Mouse (Mus musculus) thymus, postnatal 4 days (tissue): ENCODE data around the gene Fndc8.

Experiments used
- DNase-seq: peaks from one replicate; pipeline ENCODE4 v3.0.0; 2021

Fndc8 gene

DNA sequence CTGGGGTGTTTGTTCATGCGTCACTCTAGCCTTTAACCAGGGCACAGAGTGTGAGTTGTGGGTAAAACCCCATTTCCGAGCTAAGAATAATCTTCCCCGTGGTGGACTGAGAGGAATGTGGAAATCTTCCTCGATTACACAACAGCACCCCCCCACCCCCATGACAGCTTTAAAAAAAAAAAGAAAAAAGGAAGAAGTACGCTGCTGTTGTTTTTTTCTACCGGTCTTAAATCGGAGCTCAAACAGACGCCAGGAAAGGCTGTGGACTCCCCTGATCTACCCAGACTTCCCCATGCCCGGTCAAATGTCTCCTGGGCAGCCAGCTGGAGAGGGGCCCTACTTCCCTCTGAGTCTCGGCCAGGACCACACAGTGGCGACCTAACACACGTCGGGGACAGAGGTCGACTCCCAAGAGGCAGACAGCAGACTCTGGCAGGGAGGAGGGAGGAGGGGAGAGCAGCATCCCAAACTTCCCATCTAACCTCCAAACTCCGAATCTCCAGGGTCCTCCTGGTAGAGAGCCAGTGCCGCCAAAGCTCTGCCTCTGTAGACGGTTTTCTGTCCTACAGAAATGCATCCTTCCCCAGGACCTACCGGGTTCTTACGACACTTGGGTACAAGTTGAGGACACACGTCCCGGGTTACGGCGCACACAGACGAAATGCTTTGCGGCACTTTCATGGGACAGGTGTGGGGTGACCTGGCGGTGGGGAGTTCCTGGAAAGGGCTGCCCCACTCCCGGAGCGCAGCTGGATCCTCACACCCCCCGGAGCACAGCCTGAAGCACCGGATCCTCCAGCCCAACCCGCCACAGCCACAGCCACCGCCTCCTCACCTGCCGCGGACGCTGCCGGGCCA lies 21.5 kb upstream of the Fndc8 start:
- no peak for DNase-seq

DNA sequence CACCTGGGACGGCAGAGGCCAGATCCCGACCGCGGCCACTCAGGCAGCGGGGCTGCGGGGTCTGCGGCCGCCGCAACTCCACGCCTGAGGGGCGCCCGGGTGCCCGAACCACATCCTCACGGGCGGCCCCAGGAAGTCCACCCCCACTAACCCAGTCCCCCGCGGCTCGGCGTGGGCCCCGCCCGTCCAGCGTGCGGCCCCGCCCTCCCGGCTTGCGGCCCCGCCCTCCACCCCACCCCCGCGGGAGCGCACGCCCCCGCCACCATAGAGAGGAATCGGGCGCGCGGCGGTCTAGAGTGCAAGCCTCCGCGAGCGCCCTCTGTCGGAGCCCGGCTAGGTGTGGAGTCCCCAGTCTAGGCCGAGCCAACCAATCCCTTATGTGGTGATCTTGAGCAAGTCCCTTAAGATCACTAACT lies 20.9 kb upstream of the Fndc8 start, which contains the start of gene Rffl:
TSS of gene Rffl (minus strand) at position 180 of the 416 bp plus-strand sequence.
- peak; percentile 100 for DNase-seq

DNA sequence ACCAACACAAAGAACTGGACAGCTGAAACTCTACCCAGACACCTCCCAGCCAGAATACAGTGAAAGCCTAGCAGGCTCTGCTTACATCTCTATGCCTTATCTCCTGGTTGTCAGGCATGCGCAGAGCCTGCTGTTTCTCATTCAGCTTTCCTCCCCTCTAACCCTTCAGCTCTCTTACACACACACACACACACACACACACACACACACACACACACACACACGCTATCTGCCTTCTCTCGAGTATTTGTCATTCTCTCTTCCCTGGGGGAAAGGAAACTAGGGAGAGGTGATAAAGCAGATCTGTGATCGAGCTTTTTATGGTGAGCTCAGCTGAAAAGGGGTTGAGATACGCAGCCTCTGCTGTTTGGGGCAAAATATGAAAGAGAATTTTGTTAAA lies 17.0 kb upstream of the Fndc8 start:
- no peak for DNase-seq

DNA sequence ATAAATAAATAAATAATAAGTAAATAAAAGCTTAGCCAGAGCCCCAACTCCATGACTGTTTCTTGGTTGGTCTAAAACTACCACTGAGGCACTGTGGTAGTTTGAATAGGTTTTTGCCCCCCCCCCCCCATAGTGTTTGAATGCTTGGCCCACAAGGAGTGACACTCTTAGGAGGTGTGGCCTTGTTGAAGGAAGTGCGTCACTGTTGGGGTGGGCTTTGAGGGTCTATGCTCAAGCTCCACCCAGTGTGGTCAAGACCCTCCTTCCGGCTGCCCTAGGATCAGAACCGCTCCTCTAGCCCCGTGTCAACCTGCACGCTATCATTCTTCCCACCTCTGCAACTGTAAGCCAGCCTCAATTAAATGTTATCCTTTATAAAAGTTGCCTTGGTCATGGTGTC lies 16.3 kb upstream of the Fndc8 start:
- no peak for DNase-seq

DNA sequence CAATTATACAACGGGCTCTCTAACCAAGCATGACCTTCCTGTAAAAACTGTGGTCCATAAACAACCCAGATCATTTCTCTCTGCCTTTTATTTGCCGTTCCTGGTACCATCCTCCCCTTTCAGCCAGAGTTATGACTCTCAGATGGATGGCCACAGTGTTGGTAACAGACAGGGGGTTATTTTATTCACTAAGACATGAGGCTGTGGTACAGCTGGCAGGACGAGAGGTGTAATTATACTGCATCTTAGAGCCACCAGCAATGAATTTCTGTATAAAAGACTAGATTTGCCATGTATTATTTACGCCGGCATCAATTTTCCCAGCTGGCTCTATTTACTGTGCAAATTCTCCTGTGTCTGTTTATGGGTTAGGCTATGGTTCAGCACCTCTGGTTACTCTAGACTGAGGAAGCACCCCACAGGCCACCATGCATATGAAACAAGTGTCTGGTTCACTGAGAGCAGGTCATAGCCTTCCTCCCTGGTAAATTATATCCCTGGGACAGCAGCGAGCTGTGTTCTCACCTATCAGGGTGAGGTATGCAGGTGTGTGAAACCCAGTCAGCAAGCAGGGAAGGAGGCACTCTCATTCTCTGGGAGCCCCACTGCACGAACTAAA lies 14.1 kb upstream of the Fndc8 start:
- no peak for DNase-seq

DNA sequence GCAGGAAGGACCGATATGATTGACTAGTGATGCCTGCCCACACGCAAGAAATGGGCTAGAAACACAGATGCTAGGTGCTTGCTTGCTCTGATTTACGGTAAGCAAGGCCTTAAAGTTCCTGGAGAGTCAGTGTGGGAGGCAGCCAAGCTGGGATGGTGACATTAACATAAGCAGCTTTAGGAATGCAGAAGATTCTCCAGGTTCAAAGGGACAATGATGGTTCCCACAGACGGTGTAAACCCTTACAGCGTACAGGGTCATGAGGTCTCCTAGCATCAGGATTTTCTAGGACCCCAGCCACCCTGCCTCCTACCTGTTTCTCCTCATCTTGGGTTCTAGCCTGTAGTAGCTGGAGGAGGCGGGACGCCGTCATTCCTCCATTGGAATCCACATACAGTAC lies 8.7 kb upstream of the Fndc8 start:
- DNase-seq, result no peak

DNA sequence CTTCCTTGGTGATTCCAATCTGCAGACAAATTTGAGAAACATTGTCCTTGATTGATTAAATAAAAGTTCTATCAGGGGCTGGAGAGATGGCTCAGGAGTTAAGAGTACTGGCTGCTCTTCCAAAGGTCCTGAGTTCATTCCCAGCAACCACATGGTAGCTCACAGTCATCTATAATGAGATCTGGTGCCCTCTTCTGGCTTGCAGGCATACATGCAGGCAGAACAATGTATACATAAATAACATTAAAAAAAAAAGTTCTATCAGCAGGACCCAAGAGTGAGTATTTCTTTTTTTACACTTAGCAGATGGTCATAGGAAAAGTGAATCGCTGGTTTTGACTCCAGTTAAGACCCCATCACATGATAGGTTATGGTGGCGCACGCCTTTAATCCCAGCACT lies 5.4 kb upstream of the Fndc8 start:
- DNase-seq, result no peak

DNA sequence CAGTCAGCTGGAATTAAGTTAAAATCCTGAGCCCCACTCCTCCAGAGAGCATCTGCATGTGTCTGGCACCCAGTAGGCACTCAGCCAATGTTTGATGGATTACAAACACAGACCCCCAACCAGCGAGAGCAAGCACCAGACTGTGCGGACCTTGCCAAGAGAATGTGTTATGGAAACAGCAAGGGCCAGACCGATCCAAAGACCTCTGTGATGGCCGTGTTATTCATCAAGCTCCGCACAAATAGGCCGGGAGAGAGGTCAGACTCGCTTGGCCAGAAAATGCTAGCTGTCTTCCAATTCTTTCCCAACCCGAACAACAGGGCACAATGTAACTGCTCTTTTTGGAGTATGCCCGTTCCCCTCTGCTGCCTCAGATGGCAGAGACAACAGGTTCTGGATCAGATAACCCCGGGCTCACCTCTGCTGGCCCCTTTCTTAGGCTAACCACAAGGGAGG lies 3.4 kb upstream of the Fndc8 start:
- DNase-seq, result no peak

DNA sequence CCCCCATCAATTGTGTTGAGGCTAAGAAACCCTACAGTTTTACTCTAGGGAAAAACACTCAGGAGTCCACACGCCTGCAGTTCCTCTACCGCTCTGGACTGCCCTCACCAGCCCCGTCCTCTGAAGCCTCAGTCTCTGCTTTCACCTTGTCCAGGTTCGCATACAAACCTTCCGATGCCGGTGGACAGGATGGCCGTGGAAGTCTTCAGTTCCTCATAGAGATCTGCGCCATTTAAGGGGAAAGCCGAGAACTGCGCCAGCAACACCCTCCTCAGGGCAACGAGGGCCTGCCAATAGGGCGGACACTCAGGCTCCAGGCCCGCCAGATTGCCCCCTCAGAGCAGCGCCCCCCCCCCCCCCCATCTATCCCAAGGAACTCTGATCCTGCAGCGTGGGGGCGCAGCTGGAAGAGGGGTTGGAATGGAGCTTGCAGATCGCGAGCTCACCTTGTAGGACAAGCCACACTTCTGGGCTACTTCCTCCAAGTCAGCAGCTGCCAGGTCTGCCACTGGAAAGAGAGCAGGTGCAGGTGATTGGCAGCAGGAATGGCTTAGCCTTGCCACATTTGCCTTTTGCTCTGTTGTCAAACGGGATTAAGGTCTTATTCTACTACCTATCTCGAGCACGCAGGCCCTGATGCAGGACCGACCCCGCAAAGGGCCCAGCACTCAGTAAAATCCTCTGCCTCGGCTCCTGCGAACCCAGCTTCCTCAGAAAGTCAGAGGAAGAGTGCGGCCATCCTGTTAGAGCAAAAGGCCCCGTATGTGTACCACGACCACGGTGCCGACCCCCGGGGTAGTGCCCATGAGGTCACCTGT lies 2.2 kb upstream of the Fndc8 start:
- peak; percentile 64 for DNase-seq

DNA sequence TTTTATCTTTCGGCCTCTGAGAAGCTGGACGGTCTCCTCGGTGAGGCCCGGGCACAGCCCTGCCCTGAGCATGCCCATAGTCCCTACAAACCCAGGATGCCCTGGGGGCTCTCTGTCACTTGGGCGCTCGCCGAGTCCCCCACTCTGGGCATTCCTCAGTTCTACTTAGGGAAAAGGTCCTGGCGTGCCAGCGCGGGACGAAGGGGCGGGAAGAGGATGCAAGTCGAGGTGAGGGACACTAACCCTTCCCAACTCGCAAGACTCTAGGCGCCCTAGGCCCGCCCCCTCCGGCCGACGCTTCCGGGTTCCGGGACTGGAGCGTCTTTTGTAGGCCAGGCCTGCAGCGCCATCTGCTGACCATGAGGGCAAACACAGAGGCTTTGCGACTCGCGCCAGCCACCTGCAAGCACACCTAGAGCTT lies 1.6 kb upstream of the Fndc8 start, which contains the start of gene Rad51d:
TSS of gene Rad51d (minus strand) at position 273 of the 421 bp plus-strand sequence.
- DNase-seq, result peak; percentile 98

DNA sequence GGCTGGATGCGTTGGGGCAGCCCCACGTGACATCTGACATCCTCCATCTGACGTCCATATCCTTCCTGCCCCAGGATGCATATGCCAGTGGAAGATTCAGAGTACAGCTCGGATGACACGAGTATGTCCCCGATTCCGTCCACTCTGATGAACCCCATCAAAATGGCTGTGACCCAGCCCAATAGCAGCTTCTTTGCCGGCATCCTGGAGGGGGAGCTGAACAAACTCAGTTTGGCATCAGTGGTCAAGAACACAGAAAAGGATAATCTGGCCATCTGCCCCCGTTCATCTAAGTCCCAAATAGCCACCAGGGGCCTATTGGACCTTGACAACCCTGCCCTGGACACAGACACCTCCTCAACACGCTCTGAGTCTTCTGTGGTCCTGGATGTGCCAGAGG lies 5.6 kb downstream of the Fndc8 start:
- DNase-seq, result no peak

DNA sequence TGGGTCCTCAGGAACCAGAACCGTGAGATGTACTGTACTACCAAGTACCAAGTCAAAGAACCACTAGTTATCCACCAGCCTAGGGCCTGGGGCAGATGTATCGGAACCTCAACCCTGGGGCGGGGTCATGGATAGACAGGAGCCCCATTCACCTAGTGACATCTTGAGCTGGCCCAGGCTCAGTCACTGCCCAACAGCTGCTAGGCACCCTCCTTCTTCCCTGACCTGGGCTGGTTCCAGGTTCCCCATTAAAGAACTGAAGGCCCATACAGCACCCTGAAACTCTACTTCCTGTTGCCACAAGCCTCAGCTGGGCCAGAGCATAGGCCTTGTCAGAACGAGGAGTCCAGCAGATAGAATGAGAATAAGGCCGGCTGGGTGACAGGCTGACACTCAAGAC lies 7.8 kb downstream of the Fndc8 start:
- DNase-seq, result no peak

DNA sequence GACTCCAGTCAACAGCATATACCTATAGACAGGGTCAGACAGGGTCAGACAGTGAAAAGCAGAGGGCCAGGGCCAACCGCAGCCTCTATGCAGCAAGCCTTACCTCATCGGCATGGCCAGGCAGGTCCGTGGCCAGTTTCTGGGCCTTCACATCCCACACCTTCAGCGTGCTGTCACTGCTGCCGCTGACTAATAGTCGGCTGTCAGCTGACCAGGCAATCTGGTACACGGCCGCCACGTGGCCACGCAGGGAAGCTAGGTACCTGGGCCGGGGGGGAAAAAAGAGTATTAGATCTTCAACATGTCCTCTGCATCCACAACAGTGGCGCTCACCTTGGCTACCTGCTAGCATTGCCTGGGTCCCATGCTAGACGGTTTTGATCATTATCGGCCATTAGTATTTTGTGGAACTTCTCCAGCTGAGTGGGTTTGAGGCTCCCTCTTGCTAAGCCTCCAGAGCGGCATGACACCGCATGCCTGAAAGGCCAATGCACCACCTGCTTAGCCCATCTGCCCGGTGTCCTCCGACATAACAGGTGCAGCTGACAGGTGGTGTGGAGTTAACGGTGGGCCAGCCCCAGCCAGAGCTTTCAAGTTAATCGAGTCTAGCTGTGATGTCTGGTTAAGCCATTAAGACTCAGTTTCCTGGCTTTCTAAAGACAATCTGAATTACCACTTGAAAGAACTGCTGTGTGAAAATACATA lies 9.8 kb downstream of the Fndc8 start:
- DNase-seq, result no peak

DNA sequence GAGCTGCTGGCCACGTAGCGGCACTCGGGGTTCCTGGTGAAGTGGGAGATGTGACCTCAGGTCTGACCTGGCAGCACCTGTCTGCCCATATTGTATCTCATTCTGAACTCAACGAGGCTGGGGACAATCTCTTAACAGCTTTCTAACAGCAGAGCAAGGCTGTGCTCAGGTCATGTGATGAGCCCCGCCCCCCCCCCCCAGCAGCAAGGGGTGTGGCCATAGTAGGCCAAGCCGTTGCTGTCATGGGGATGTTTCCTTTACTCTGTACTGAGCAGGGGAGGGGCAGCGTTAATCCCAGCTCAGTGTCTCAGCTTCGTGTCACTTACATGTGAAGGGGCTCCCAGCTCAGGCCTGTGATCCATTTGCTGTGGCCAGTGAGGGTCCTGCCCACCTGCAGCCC lies 13.0 kb downstream of the Fndc8 start:
- DNase-seq, result no peak

DNA sequence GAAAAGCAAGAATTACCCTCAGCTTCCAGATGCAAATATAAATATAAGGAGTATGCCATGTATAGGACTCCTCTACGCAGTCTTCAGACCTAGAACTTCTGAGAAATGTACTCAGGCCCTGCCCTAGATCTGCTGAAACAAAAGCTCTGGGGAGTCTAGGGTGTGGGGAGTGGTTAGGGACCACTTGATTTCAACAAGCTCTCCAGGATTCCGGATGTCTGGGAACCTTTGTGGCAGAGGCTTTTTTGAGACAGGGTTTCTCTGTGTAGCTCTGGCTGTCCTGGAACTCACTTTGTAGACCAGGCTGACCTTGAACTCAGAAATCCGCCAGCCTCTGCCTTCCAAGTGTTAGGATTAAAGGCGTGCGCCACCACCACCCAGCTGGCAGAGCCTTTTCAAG lies 13.9 kb downstream of the Fndc8 start:
- DNase-seq, result no peak

DNA sequence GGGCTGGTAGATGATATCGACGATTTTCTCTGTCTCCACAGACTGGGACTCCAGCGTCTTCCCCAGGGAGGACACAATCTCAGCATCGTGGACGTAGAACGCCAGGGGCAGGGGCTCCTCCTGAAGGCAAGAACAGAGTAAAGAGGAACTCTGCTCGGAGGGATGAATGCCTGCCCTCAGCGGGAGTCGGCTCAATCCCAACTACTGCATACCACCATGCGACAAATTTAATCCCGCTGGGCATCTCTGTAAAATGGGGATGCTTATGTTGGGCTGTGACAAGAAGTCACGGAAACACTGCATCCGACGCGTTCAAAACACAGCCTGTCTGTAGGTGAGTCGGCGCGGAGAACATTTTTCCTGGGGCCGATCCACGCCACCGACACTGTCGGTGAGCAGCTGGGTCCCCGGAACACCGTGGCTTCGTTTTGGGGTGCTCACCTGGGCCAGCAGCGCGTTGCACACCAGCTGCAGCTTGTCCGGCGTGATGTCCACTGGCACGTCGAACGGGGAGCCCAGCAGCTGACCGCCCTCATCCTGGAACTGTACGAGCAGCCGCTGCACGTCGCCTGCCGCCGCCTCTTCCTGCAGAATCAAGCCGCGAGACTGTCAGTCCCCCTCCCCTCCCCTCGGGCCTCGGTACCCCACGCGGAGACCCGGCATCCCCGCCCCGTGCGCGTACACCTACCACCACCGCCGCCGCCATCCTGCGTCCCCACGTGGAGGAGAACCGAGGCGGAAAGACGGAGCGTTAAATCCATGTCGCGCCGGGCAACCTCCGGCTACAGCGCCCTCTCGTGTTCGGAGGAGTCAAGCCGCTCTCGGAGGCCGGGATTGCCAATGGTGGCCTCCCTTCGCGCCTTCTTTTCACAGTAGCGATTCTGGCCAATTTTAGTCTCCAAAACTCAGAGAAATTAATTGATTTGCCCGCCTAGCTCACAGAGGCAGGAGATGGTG lies 16.0 kb downstream of the Fndc8 start, which contains the start of gene Nle1:
TSS of gene Nle1 (minus strand) at position 761 of the 957 bp plus-strand sequence.
- peak; percentile 99 for DNase-seq

DNA sequence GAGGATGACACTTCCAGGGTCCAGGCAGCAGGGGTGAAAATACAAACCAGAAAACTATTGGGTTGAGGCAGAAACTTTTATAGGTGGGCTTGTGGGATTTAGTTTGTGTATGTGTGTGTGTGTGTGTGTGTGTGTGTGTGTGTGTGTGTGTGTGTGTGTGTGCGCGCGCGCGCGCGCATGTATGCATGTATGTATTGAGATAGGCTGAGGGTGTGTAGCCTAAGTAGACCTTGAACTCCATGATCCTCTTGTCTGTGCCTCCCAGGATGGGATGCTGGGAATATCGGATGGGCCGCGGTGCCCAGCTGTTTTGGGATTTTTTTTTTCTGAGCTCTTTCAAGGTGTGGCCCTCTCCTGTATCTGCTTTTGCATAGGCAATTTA lies 16.7 kb downstream of the Fndc8 start:
- no peak for DNase-seq

DNA sequence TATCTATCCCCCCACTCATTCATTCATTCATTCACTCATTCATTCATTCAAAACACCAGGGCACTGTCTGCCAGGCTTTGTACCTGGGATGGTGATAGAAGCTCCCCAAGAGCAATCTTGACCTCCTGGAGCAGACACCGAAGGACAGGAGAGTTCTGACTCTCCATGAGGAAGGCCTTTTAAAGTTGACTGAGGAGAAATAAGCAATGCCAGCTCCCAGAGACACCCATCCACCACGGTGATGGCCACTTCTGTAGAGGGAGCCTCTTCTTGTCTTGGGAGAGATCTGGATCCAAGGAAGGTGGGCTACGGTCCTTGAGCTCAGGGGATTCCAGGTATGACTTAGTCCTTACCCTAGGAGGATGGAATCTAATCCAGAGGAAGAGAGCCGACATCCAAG lies 18.3 kb downstream of the Fndc8 start, which contains the start of gene Unc45b:
TSS of gene Unc45b (plus strand) at position 301 of the 400 bp plus-strand sequence.
- DNase-seq, result no peak

DNA sequence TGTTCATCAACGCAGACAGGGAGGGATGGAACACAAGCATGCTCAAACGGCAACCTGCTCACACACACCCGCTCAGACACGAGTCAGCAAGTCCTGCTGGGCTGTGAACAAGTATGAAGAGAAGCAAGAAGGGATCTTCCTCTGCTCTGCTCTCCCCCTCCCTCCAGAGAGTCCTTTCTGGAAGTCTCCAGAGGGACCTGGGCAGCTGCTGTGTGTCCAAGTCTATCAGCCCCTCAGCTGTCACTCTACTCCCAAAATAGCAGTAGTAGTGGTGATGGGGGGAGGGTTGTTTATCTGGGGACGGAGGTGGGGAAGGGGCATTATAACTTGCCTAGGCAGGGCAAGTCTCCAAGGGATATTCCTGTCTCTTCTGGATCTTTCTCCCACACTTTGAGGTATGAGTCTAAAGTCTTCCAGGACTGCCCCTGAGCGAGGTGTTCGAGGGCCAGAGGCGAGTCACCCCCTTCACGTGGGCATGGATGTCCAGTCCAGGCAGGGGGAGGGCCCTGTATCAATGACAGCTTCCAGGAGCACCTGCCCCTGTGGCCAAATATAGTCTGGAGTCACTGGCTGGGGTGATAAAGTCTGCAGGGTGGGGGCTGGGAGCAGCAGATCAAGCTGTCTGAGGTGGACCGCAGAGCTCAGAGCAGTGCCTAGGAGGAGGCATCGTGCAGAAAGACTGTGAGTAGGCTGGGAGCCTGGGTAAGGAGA lies 18.9 kb downstream of the Fndc8 start:
- DNase-seq, result no peak

DNA sequence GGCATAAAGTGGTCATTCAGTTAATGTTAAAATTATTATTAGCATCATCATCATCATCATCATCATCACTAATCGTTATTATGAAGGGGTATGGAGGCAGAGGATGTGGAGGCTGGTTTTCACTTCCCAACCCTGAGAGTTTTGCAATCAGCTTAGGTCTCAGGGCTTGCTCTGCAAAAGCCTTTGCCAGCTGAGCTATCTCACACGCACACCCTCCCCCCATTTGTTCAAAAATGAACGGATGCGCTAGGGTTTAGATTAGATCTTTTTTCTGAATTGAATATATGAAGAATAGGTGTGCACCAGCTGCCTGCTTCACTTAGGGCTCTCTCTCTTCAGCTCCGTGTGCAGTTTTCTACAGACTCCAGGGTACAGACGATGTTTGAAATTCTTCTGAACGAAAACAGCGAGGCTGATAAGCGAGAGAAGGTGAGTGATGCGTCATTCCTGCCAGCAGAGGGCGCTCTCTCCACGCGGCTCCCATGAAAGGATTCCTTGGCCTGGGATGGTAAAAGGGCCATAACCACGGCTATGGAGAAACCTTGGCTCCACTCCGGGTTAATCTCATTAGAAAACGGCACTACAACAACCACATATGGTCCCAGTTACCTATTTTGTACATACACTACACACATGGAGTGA lies 22.9 kb downstream of the Fndc8 start:
- peak; percentile 89 for DNase-seq
